Mouse (Mus musculus) cerebellum, adult (tissue): Measurements from ENCODE around the gene Pwp2.
"Not testable (repeated sequence)": the region's sequence is repeated elsewhere in the genome, so short reads cannot be mapped to it uniquely, and the experiment has no call there.

Experiments
- ATAC-seq: cut with Nextera tagmentation; 2 replicates; pipeline ENCODE4 v1.9.2; 2017; ENCODE audit warnings: mild to moderate bottlenecking, moderate library complexity, mixed read lengths; ENCODE audit not compliant: insufficient number of reproducible peaks, low FRiP score, low TSS enrichment

The Pwp2 gene

DNA sequence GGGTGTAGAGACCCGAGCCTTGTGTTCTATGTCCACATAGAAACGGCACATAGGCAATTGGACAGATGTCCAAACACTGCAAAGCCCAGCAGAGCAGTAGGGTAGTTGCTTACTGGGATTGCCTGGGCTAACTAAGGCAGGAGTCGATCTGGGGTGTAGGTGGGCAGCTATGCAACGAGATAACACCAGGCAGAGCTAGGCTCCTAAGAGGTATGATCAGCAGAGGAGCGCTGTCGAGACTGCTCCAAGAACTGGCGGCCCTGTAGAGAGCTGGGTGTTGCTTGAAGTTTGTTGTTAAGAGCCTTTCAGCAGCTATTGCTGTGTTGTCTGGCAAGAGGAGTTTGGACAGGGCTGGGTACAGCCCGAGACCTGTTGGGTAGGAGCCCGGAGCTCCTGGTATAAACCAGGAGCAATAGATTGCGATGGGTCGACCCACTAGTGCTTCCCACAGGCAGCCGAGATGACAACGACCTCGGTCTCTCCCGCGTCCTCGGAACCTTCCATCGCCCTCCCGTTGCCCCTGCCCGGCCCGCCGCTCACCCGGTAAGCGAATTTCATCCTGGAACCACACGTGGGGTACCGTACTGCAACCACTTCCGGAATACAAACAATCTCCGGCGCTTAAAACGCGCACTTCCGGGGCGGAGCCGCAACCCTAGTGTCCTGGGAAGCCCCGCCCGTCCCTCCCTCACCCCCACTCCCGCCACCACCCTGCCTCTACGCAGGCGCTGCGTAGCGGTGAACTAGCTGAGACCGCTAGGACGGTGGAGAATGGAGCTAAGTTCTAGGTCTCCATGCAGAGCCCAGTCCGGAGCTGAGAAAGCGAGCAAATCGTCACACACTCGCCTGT is at the start of gene Pwp2:
Gene Pwp2, minus strand, starts transcription at position 619 of the 850 bp plus-strand sequence.
- ATAC-seq: peak; percentile 91

DNA sequence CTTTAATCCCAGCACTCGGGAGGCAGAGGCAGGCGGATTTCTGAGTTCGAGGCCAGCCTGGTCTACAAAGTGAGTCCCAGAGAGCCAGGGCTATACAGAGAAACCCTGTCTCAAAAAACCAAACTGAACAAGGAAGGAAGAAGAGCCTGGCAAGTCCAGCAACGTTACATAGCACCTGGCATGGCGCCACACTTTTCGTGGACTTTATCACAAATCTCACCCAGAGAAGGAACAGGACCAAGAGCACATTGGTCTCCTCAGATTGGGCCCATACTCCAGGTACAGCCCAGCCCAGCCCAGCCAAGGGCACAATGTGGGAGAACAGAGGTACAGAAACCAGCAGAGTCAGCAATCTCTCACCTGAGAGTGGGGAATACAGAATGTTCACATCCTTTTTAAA is 48.8 kb upstream of the Pwp2 start:
- no peak for ATAC-seq

DNA sequence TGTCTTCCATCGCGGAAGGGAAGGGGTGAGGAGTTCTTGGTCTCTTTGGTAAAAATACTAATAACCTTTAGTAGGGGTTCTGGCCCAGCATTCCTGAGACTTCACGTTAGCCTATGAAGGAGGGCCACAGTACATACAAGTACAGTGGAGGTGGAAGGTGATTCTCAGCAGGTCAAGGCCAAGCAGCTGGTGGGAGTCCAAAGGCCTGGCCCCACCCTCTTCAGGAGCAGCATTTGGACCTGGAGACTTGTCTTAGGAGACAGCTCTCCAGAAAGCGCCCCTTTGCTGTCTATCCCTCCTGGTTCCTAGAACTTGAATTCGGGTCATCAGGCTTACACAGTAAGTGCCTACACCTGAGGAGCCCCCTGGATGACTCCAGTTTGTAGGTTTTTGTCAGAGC is 48.2 kb upstream of the Pwp2 start:
- no peak for ATAC-seq

DNA sequence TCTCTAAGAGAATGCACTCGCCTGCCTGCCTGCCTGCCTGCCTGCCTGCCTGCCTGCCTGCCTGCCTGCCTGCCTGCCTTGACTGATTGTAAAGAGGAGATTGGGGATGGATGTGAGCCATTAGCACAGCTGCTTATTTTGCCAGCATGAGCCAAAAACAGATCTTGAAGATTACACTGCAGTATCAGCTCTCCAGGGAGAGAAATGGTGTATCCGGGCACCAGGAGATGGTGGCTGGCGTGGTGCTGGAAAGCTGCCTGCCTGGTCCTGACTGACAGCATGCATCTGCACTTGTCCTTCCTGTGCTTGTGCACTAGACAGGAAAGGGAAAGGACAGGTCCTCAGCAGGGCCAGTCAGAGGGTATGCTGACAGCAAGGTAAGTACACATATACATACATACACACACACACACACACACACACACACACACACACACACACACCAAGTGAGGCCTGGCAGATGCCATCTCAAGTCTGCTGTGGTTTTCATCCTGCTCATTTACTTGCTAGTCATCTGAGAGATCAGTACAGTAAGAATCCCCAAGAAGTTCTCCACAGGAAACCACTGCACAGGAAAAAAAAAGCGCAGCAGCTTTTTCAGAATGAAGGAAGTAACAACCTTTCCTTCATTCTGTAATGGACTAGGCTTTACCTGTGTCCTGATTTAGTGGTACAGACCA is 47.5 kb upstream of the Pwp2 start:
- ATAC-seq: no peak

DNA sequence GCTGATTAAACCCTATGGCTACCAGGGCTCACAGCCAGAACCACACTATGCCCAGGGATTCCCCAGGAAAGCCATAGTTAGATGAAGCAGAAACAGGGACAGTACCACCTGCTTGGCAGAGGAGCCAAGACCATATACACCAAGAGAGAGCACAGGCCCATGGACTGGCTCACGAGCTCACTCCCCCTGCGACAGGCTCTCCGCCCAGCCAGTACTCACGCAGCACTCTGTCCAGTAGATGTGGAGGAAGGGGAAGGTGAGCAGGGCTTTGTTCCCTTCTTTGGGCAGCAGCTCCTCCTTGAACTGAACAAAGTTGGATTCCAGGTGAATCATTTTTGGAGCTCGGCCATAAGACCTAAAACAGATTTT is 43.6 kb upstream of the Pwp2 start:
- peak; percentile 31; the same call in 1 of the 2 replicates for ATAC-seq

DNA sequence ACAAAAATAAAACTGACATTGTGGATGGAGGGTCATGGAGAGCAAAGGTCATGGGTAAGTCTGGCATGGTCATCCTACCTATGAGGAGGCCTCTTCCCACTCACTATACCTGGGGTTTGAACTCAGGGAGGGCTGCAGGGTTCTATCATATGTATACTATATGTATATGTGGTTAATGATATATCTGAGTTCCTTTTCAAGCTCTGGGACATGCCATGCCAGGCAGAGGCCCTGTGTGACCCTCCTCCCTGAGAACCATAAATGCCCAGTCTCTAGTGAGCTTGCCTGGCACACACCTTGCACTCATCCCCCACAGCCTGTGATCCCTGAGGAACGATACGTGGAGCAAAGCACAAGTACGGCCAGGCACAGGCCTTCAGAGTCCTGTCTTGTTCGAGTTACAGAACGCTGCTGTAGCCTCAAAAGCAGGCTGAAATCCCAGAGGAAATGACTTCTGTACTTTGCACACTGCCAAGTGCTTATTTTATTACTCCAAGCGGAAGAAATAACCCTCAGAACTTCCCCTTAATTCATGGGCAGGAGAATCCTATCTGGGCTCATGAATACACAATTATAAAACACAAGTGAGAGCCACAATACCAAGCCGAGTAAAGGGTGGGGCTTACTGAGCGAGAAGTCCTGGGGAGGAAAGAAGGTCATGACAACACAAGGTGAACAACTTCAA is 43.1 kb upstream of the Pwp2 start:
- ATAC-seq: no peak

DNA sequence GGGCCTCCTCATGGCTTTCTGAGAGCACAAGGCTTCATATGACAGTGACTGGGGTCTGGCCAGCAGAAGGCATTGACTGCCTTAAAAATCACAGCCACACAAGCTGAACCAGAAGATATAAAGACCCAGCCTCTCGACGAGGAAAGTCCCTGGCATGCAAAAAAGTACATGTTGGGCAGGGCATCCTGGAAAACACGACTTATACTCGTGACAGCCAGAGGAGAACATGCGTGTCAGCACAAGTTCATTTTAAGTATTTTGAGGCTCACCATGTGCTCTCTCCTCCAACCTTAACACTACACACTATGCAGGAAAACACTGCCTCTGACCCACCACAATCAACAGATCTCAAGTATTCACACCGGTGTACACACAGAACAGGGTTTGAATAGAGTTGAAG is 39.2 kb upstream of the Pwp2 start:
- no peak for ATAC-seq

DNA sequence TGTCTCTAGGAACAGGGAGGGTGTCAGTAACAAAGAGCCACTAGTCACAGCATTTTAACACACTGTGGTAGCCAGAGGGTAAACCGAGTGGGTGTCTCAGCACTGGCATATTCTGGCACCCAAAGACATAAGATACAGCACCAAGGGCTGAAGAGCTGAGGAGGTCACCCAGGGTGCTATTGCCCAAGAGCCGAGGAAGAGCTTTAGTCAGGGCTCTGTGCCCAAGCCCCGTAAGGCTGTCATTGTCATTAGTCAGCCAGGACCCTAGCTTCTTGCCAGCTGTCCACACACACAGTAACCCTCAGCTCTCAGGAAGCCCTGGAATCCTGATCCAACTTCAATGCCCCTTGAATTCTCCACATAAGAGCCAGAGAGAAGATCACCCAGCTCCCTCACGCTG is 38.0 kb upstream of the Pwp2 start:
- no peak for ATAC-seq

DNA sequence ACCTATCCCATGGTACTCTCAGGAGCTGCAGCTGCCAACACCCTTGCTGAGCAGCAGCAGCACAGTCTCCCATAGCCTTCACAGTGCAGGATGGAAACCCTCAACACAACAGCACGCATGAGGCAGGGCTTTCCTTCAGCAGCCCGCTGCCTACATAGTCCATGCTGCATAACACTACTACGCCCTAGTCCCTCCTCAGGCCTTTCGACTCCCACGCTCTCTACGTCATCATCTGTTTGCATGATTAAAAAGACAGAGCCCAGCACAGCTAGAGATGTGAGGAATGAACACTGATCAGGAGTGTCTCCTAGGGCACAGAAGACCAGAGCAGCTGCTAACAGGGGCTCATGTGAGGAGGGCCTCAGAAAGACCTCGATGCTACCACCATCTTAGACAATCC is 36.4 kb upstream of the Pwp2 start:
- ATAC-seq: no peak

DNA sequence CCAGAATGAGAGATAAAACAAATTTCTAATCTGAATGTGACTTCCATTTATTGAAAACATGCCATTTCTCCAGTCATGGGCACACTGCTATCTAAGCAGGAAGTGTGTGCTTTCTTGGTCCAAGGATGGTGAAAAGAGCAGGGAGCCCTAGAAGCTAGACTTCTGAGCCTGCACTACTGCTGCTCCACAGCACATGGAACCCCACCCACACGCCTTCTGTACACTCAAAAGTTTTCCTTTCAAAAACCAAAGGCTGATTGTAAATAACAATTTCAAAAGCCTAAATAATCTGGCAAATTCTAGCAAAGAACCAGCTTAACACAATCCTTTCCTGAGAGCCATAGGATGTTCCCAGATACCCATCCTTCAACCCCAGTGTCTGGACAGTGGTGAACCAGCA is 34.6 kb upstream of the Pwp2 start:
- no peak for ATAC-seq

DNA sequence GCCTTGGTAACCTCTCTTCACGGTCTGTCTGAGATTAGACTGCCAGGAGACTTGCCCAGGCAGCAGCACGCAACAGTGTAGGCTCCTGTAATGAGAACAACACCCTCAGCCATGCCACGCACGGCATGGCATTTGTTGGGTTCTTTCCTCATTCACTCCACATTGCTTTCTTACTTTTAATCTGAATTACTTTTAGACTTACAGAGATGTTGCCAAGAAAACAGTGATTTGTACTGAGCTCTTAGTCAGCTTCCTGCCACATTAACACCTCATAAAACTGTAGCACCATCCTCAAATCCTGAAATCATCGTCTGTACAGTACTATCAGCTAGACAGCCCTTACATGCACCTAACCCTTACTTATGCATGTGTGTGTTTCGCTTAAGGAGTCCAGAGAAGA is 33.6 kb upstream of the Pwp2 start:
- no peak for ATAC-seq

DNA sequence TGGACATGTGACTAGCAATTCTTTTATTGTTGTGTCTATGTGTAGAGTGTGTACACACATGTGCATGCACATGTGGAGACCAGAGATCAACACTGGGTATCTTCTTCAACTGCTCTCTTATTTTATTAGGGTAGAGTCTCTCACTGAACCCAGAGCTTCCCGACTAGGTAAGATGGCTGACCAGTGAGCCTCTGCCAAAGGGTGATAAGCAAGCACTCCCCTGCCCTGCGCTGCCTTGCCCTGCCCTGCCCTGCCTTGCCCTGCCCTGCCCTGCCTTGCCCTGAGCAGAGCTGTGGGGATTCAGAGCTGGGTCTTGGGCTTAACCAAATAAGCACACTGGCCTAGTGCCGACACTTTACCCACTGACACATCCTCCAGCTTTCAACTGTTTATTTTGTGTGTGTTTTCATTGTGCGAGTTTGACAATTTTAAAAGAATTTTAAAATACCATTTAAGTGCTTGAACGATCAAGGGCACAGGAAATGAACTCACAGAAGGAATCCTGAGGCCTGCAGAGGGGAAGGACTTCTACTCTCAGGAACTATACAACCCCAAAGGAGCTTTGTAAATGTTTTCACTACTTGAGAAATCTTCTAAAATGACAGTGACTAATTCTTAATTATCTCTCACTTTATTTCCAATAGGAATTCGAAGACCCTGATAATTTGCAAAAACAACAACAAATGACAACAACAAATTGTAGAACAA is 31.6 kb upstream of the Pwp2 start:
- ATAC-seq: no peak

DNA sequence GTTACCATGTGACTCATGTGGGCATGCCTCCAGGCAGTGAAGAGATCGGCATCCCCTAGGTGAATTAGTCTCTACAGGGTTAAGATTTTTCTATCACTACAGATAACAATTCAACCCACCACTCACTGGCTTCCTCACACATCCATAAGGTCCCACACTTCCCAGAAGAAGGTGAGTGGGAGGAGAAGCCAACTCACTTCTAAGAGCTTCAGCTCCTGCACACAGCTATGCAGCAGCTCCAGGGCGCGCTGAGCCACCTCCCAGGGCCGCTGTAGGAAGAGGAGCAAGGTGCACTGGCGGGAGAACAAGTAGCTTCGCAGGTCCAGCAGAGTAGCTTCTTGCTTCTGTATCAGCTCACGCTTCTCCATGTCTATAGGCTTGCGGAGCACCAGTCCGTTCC is 29.4 kb upstream of the Pwp2 start:
- no peak for ATAC-seq

DNA sequence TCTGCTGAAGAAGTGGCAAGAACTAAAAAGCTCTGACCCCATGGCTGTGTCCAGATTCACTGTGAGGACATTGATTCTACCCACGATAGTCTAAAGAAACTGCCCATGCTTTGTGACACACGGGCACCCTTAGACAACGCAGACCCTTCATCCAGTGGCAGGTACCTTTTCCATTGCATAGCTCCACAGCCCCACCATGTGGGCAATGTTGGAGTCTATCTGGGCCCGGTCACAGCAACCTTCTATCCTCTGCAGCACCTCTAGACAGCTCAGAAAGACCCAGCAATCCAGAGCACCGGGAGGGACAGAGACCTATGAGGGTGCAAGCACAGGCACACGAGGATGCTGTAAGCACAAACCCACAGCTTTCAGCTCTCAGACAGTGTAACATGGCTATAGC is 26.4 kb upstream of the Pwp2 start:
- ATAC-seq: no peak

DNA sequence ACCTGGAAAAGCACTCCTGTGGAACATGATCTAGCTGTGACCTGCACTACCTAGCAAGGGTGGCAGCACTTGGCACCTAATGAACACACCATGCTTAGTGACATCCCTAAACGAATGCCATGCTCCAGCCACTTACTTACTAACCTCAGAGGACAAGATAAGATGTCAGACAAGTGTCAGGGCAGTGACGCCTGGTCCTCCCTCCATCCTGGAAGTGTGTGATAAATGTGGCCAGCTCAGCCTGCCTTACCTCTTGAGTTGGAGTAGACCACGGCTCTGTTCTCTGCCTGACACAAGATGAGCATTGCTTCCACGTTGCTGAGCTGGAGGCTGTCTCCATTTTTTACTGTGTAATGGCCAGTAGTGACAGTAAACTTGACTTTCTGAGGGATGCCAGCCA is 16.2 kb upstream of the Pwp2 start:
- ATAC-seq: no peak

DNA sequence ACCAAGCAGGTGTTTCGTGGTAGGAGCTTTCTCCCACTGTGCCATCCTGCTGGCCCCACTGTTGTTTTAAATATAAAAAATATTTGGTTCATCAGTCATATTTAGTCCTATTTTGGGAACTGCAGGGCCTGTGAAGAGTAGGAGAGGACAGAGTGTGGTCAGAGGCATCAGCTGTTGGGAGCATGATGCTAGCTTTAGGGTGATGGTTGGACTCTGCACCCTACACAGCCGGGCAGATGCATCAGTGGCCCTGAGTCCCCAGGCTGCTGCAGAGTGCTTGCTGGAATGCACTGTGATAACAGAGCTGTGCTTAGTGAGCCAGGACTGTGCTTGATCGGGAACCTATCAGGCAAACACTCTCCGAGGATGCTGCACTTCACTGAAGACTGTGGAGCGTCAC is 8.0 kb upstream of the Pwp2 start:
- no peak for ATAC-seq

DNA sequence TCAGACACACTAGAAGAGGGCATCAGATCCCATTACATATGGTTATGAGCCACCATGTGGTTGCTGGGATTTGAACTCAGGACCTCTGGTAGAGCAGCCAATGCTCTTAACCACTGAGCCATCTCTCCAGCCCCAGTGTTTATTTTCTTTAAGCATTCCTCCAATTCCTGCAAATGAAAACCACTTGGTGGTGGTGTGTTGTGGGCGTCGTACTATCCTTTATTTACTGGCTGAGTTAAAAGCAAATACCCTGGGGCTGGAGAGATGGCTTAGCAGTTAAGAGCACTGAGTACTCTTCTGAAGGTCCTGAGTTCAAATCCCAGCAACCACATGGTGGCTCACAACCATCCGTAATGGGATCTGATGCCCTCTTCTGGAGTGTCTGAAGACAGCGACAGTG is 1.1 kb upstream of the Pwp2 start:
- not testable (repeated sequence) for ATAC-seq

DNA sequence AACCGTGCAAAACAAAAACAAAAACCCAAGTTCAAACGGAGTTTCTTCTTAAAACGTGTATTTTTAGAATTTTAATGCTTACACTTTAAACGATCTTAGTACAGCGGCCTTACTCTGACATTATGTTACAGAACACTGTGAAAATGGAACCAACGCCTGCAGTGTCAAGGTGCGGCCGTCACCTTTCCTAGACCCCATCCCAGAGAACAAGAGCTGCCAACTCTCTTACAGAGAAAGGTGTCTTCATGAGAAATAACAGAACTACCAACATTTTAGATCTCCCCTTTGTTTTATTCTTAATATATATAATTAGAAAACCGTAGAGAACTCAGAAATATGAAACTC is 404 bp upstream of the Pwp2 start:
- ATAC-seq: no peak

DNA sequence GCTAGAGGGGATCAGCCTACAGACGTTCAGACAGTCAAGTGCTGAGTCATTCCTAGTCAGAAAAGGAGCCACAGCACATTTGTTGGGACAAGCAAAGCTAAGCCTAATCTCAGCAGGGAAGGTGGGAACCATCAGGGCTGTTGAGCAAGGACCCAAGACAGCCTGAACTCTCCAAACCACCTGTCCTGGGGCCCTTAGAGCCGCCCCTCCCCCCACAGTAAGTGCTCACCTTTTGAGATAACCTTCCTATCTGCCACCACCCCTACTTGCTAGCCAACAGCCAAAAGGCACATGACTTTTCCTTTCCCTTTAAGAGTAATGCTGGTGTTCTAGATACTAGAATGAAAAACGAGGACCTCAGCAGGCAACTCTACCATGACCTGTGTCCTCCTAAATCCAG is 1.4 kb downstream of the Pwp2 start:
- ATAC-seq: no peak

DNA sequence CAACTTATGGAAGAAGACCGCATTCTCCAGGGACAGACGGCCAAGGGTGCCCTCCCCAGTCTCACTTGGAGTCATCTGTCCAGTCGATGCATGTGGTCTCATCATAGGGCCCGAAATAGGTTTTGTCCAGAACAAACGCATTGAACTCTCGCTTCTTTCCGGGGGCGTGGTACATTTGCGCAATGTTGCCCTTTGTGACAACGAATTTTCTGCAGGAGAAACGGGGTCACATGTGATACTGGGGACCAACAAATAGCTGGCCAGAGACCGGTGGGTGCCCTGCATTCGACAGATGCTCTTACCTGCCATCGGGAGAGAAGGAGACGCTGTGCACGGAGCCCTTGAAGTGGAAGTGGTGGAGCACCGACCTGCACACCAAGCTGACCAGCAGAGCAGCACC is 2.6 kb downstream of the Pwp2 start:
- no peak for ATAC-seq

DNA sequence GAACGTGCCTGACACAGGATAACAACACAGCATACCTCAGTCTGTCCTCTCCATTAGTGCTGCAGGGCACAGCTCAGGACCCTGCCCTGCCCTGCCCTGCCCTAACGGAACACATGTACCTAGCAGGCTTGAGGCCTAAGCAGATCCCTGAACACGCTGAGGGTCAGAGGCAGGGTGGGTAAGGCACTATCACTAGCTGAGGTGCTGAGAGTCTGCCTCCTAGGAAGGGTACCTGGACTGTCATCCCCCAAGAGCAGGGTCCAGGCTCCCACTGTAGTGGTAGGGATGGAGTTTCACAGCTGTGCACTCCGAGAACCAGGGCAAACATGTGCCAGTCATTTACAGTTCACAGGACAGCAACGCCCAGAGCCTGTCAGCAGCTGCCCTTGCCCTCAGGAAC is 10.5 kb downstream of the Pwp2 start:
- no peak for ATAC-seq
